Mouse (Mus musculus) spleen, adult 12 weeks (tissue): ENCODE data around the gene Eloa.
"Not testable (repeated sequence)": the region's sequence is repeated elsewhere in the genome, so short reads cannot be mapped to it uniquely, and the experiment has no call there.

ENCODE experiments used
- DNase-seq: peaks from one replicate; pipeline ENCODE4 v3.0.0; 2022; ENCODE audit warnings: low spot score

Eloa gene

GRCm38 (mm10) chr4:135984556-135984955, 37.0 kb downstream of the Eloa start:
- peak; percentile 3 for DNase-seq

GRCm38 (mm10) chr4:135981524-135982063, 40.0 kb downstream of the Eloa start:
- no peak for DNase-seq

GRCm38 (mm10) chr4:135980223-135980622, 41.3 kb downstream of the Eloa start:
- not testable (repeated sequence) for DNase-seq

GRCm38 (mm10) chr4:135976146-135976545, 45.4 kb downstream of the Eloa start:
- DNase-seq, result no peak

DNA sequence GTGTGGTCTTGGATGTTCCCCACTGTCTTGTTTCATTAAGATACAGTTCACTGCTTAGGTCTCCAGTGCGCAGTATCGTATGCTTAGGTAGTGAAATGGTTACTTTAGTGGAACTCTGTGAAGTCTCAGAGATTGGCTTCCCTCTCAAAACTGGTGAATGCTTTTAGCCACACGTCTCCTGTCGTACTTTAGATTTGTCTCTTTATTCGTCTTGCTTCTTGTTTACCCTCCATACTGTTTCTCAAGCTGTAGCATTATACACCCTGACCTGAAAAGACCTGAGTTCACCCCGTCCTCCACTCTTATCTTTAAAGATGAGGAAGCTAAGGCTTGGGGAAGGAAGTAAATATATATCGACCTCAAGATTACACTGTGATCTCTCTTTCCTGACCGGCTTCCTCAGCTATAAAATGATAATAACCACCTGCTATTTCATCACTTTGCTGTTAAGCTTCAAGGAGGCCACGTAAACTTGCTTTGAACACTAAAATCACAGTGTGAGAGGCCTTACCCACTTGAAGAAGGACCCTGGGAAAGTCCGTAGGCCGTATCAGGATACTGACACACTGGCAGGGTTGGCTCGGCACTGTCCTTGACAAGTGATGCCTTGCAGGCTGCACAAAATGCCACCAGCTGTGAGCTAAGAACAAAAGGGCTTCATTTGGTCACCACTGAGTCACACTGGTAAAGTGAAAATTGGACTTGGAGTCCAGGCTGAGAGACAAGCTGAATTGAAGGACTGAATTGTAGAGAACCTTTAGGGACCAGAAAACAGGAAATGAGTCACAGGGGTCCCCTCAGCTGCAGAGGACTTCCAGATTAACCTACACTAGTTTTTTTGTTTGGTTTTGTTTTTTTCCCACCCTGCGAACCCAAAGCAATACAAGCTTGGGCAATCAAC, 48.4 kb downstream of the Eloa start:
- peak; percentile 0 for DNase-seq

DNA sequence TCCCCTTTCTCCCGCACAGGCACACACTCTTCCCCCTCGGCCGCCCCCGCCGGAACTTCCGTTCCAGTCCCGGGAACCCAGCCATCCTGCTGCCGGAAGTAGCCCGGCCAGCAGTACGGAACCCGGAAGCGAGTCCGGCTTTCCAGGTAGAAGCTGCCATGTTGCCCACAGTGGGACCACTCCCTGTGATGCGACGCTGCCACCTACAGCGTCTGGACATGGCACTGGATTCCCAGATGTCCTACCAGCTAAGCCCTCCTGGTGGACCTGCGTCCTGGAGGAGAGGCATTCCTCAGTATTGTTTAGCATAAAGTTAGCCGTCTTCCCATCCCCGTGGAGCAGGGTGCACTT, 49.0 kb downstream of the Eloa start, which contains the start of gene Lypla2:
Lypla2 (minus strand) TSS at position 71 of the 351 bp plus-strand sequence.
- peak; percentile 43 for DNase-seq

DNA sequence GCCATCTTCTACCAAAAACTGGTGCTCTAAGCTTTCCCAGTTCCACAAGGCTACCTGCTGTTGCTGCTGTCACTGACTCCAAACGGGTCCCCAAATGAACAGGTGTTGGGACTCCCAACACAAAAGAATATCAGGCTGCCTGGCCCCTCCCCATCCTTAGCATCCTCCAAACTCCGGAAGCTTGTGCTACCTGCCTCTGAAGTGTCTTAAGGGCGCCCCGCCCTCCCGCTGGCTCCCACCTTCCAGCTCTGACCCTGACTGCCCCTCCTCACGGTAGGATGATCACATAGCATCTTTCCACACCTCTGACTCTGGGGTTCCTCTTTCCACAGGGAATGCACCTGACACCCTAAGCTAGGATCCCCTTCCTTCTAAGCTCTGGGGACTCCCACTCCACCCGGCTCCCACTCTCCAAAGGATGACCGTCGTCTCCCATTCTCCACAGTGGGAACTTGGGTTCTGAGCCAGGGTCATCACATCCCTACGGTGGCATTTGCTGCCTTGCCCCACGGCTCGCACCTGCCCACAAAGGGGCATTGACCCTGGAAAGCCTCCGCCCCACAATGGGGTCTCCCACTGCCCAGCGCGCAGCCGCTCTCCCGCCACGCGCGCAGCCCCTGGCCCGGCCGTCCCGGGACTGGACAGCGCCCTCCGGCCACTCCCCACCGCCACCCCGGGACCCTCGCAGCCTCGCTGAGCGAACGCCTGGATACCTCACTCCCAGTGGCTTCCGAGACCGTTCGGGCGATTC, 49.6 kb downstream of the Eloa start:
- DNase-seq, result peak; percentile 7

GRCm38 (mm10) chr4:135970585-135970984, 51.0 kb downstream of the Eloa start:
- no peak for DNase-seq

DNA sequence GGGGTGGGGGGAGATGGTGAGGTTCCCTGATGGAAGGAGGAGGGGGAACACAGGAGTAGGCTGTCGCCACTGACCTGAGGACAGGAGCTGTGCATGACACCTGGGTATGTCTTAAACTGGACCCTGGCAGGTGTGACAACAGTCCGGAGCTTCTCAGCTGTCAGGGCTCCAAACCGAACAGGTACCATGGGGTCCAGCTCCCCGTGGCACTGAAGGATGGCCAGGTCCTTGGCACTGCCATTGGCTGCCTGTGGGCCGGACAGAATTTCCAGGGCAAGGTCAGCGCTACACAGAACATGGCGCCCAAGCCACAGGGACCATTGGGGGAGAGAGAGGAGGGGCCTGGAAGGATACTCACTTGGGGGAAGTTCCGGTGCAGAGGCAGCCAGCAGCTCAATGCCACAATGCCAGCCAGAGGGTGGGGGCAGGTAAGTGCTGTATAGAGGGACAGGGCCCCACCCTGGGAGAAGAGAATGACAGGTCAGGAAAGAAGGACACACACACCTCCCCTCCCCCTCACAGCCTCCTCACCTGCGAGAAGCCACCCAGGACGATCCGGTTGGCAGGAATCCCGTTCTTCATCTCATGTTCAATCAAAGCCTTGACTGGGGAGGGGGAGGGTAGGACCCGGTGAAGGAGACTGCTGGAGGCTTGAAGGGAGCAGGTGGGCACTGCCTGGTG, 52.4 kb downstream of the Eloa start:
- no peak for DNase-seq

GRCm38 (mm10) chr4:135968271-135968869, 53.2 kb downstream of the Eloa start:
- no peak for DNase-seq

- no peak for DNase-seq
Observed at GRCm38 (mm10) chr4:135967086-135967760, 54.3 kb downstream of the Eloa start.

DNA sequence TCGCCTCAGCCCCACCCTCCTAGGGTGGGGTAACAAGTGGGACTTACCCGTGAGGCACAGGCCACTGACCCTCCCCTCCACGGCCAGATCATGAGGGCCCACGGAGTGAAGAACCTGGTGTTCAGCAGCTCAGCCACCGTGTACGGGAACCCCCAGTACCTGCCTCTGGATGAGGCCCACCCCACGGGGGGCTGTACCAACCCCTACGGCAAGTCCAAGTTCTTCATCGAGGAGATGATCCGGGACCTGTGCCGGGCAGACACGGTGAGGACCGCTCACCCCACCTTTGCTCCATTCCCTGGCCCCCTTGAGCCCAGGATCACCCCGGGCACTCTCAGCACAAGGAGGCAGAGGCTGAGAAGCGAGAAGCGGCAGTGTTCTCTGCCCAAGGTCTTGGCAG, 55.3 kb downstream of the Eloa start:
- DNase-seq, result no peak

- no peak for DNase-seq
Observed at GRCm38 (mm10) chr4:135965113-135965512, 56.5 kb downstream of the Eloa start.

DNA sequence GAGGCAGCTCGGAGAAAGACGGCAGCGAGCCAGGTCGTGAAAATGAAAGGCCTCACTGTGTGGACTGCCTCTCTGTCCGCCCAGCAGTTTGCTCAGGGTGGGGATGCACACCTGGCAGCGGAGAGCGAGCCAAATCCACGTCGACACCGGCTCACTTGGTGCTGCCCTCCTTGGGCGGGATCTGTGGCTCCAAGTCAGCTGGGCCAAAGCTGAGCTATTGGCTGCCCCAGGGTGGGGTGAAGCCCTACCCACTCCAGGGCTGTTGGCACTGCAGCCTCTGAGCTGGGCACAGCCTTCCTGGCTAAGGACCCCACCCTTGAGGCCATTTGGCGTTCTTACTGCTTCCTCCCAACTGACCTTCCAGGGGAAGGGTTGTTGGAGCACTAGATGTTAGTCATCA, 57.1 kb downstream of the Eloa start:
- peak; percentile 46 for DNase-seq

- DNase-seq, result peak; percentile 83
Observed at GRCm38 (mm10) chr4:135963457-135964193, 57.9 kb downstream of the Eloa start, which contains the start of gene Gale. Gale (plus strand) TSS chr4:135963727.

DNA sequence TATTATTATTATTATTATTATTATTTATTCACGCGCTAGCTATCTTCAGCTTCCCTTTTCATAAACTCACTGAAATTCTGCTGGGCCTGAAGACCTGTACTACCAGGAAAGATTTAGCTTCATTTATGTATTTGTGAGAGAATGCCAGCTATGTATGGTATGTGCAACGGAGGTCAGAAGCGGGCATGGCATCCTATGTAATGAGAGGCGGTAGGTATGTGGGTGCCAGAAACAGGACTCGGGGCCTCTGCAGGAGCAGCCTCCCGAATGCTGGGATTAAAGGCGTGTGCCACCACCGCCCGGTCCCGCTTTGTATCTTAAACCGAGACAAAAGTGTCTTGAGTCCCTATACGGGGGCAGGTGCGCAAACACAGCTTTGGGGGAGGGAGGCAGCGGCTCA, 58.6 kb downstream of the Eloa start:
- no peak for DNase-seq

DNA sequence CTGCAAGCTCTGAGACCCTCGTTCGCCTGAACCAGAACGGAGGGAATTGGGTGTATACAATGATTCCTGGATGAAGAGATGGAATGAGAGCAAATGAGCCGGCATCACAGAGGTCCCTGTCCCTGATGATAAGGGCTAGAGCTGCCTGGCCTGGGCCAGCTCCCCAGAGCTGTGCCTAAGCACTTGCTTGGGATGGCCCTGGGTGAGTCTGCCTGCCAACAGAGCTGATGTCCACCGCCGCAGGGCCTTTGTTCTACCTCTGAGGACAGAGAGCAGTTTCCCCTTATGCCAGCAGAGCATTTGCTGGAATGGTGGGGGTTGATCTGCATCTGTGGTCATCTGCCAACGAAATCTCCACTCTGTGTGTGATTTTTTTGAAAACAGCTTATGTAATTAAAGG, 59.4 kb downstream of the Eloa start:
- DNase-seq, result no peak

- no peak for DNase-seq
Observed at GRCm38 (mm10) chr4:135961709-135962108, 59.9 kb downstream of the Eloa start.

GRCm38 (mm10) chr4:135960717-135961116, 60.8 kb downstream of the Eloa start:
- DNase-seq, result peak; percentile 77

- DNase-seq, result no peak
Observed at GRCm38 (mm10) chr4:135958354-135958753, 63.2 kb downstream of the Eloa start.
